Mouse (Mus musculus): Measurements from ENCODE around the gene Bscl2. TPM values are rescaled to one million over a fixed set of nuclear protein-coding genes. Genes with fewer than 3 reads are reported as not detected.
"Not testable (repeated sequence)": the region's sequence is repeated elsewhere in the genome, so short reads cannot be mapped to it uniquely, and the experiment has no call there.

The Bscl2 gene
- total and polyA plus RNA-seq, 2 experiments from 2014 or later = 101 to 121 TPM

DNA sequence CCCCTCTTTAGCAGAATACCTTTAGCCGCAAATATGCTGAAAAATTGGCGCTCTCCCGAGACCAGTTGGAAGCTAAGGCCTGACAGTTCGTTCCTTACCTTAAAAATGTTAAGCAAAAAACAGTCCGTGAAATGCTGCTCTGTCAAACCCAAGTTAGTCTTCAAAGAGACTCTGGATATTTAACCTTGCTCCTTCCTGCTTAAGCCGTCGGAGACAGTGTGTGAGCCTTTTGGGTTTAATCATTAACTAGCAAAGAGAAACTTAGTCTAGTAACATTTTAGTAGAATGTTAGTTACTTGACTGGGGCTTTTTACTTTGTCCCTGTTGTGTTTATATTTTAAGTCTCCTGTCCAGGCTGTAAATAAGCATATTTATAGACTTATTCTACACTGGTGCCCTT is 16.1 kb upstream of the Bscl2 start:
- Histone ChIP-seq H3K4me2 (ENCODE audit: low read depth, low read length, poor library complexity, severe bottlenecking) (peak overlapping the region; percentile 89), H3K9me3 (ENCODE audit: low read length) (no peaks in the 10 kb centered on the region), H3K36me3 (ENCODE audit: insufficient read depth, low read length) (peaks cover 26% of the 10 kb centered on the region), H3K4me3 (ENCODE audit: low read depth, low read length) (peak overlapping the region; percentile 97), H3K4me1 (ENCODE audit: insufficient read depth, low read length) (peaks cover 16% of the 10 kb centered on the region), H3K27me3 (ENCODE audit: insufficient read depth, low read length) (no peaks in the 10 kb centered on the region), H3K9ac (replicated peaks; ENCODE audit: low read length, poor library complexity, severe bottlenecking) (peak overlapping the region; percentile 98), H3K27ac (ENCODE audit: low read depth, low read length) (no peak overlapping the region)
- WGBS = 1% methylated on average over 7 of the region's 7 CpGs
- DNase-seq (ENCODE audit: low spot score) (no peak), ATAC-seq (ENCODE audit: low FRiP score) (no peak)
- no peak for TF ChIP-seq CTCF (IDR thresholded peaks at IDR 0.05)

DNA sequence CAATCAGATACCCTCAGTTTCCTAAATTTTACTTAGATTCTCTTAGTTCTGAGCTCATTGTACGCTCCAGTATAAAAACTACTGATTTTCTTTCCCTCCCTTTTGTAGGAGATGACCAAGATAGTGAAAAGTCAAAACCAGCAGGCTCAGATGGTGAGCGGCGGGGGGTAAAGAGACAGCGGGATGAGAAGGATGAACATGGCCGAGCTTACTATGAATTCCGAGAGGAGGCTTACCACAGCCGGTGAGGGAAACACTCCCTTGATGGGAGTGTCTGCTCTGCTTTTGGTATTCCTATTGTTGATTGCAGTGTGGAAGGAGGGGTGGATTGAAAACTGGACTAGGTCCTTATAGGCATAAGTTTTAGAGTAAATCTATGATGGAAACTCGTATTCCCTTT is 14.6 kb upstream of the Bscl2 start:
- Histone ChIP-seq H3K36me3 (ENCODE audit: insufficient read depth, low read length) (peaks cover 38% of the 10 kb centered on the region), H3K27ac (ENCODE audit: low read depth, low read length) (no peak overlapping the region), H3K4me2 (ENCODE audit: low read depth, low read length, poor library complexity, severe bottlenecking) (peak overlapping the region; percentile 89), H3K4me1 (ENCODE audit: insufficient read depth, low read length) (peaks cover 11% of the 10 kb centered on the region), H3K9ac (replicated peaks; ENCODE audit: low read length, poor library complexity, severe bottlenecking) (no peak overlapping the region), H3K27me3 (ENCODE audit: insufficient read depth, low read length) (no peaks in the 10 kb centered on the region), H3K9me3 (ENCODE audit: low read length) (no peaks in the 10 kb centered on the region), H3K4me3 (ENCODE audit: low read depth, low read length) (peak overlapping the region; percentile 97; the same call in 1 of the 2 replicates)
- 55% methylated on average over 8 of the region's 8 CpGs for WGBS
- ATAC-seq (ENCODE audit: low FRiP score) = no peak
- no peak for TF ChIP-seq CTCF (IDR thresholded peaks at IDR 0.05)
- no peak for DNase-seq (ENCODE audit: low spot score)

DNA sequence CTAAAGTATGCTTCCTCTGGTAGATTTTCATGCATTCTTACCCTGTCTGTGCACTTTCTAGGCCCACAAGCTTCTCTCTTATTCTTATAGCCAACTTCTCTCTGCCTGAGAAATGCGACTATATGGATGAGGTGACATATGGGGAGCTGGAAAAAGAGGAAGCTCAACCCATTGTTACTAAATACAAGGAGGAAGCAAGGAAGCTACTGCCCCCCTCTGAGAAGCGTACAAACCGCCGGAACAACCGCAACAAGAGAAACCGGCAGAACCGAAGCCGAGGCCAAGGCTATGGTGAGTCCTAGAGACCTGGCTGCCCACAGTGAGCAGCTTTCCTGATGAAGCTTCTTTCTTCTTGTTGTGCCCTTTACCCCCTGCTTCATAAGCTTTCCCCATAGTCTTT is 7.6 kb upstream of the Bscl2 start, which contains the start of gene AC129217.1:
Gene AC129217.1 (plus strand): TSS at position 114 of the 400 bp plus-strand sequence.
- WGBS = 89% methylated on average over 8 of the region's 8 CpGs

DNA sequence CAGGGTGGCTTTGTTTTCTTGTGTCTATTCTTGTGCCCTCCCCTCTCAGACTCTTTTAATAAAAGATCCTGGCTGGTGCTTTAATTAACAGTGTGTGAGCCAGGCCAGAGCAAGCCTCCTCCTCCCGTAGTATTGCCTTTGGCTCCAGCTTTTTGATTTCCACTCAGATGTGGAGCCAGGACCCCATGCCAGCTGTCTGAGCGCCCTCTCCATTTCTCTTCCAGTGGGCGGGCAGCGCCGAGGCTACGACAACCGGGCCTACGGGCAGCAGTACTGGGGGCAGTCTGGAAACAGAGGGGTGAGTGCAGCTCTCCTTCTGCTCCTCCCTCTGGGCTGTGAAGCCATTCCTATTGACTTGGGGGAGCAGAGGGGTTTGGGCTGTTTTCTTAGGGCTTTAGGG is 6.6 kb upstream of the Bscl2 start:
- ATAC-seq (ENCODE audit: low FRiP score) = no peak
- Histone ChIP-seq H3K4me3 (ENCODE audit: low read depth, low read length) (no peak overlapping the region), H3K27me3 (ENCODE audit: insufficient read depth, low read length) (no peaks in the 10 kb centered on the region), H3K4me2 (ENCODE audit: low read depth, low read length, poor library complexity, severe bottlenecking) (no peak overlapping the region), H3K9ac (replicated peaks; ENCODE audit: low read length, poor library complexity, severe bottlenecking) (no peak overlapping the region), H3K9me3 (ENCODE audit: low read length) (no peaks in the 10 kb centered on the region), H3K4me1 (ENCODE audit: insufficient read depth, low read length) (no peaks in the 10 kb centered on the region), H3K27ac (ENCODE audit: low read depth, low read length) (no peak overlapping the region), H3K36me3 (ENCODE audit: insufficient read depth, low read length) (peaks cover 72% of the 10 kb centered on the region)
- 82% methylated on average over 8 of the region's 8 CpGs for WGBS
- no peak for TF ChIP-seq CTCF (IDR thresholded peaks at IDR 0.05)
- peak; percentile 9 for DNase-seq (ENCODE audit: low spot score)

More for the DNA sequence above, 7.6 kb upstream of the Bscl2 start, which contains the start of gene AC129217.1:
- Histone ChIP-seq H3K9ac (replicated peaks; ENCODE audit: low read length, poor library complexity, severe bottlenecking) (no peak within 1 kb of the TSS), H3K4me1 (ENCODE audit: insufficient read depth, low read length) (no peaks in the 10 kb centered on the region), H3K27ac (ENCODE audit: low read depth, low read length) (no peak within 1 kb of the TSS), H3K27me3 (ENCODE audit: insufficient read depth, low read length) (no peaks in the 10 kb centered on the region), H3K4me3 (ENCODE audit: low read depth, low read length) (no peak within 1 kb of the TSS), H3K36me3 (ENCODE audit: insufficient read depth, low read length) (peaks cover 80% of the 10 kb centered on the region), H3K4me2 (ENCODE audit: low read depth, low read length, poor library complexity, severe bottlenecking) (no peak within 1 kb of the TSS), H3K9me3 (ENCODE audit: low read length) (no peaks in the 10 kb centered on the region)
- TF ChIP-seq CTCF (IDR thresholded peaks at IDR 0.05) = no peak
- ATAC-seq (ENCODE audit: low FRiP score) (no peak), DNase-seq (ENCODE audit: low spot score) (no peak)

DNA sequence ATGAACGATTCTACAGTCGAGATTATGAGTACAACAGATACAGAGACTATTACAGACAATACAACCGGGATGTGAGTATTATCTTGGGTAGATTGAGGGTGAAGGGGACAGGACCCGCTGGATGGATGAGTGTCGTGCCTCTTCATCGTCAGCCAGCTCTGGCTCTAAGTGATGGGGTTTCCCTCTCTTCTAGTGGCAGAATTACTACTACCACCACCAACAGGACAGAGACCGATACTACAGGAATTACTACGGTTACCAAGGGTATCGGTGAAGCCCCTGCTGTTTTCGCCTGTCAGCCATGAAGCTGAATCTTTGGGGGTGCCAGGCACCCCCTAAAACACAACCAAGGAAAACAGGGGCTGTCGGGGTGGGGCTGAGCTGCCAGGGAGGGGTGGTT is 6.0 kb upstream of the Bscl2 start:
- Histone ChIP-seq H3K27me3 (ENCODE audit: insufficient read depth, low read length) (no peaks in the 10 kb centered on the region), H3K4me3 (ENCODE audit: low read depth, low read length) (no peak overlapping the region), H3K4me2 (ENCODE audit: low read depth, low read length, poor library complexity, severe bottlenecking) (no peak overlapping the region), H3K27ac (ENCODE audit: low read depth, low read length) (no peak overlapping the region), H3K9ac (replicated peaks; ENCODE audit: low read length, poor library complexity, severe bottlenecking) (no peak overlapping the region), H3K4me1 (ENCODE audit: insufficient read depth, low read length) (no peaks in the 10 kb centered on the region), H3K36me3 (ENCODE audit: insufficient read depth, low read length) (peaks cover 67% of the 10 kb centered on the region), H3K9me3 (ENCODE audit: low read length) (no peaks in the 10 kb centered on the region)
- WGBS = 75% methylated on average over 11 of the region's 11 CpGs
- ATAC-seq (ENCODE audit: low FRiP score) (peak; percentile 42; the same call in 1 of the 2 replicates), DNase-seq (ENCODE audit: low spot score) (peak; percentile 47)
- TF ChIP-seq CTCF (IDR thresholded peaks at IDR 0.05) = peak; percentile 41

DNA sequence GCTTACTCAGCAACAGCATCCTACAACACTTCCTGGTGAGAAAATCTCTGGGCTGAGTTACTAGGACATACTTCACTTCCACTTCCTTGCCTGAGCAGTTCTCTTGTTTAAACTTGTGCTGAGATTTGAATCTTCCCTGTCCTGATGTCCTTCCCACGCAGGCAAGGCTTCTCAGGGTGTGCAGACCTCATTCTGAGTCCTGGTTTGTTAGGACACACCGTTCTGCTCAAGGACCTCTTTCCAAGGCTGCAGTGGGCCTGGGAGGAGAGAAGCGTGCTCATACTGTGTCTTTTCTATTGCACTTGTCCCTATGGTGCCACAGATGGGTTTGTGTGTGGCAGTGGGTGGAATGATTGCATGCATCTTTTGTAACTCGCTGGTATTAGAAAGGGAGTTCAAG is 4.3 kb upstream of the Bscl2 start:
- Histone ChIP-seq H3K4me2 (ENCODE audit: low read depth, low read length, poor library complexity, severe bottlenecking) (no peak overlapping the region), H3K27me3 (ENCODE audit: insufficient read depth, low read length) (no peaks in the 10 kb centered on the region), H3K36me3 (ENCODE audit: insufficient read depth, low read length) (peaks cover 52% of the 10 kb centered on the region), H3K9ac (replicated peaks; ENCODE audit: low read length, poor library complexity, severe bottlenecking) (no peak overlapping the region), H3K4me1 (ENCODE audit: insufficient read depth, low read length) (no peaks in the 10 kb centered on the region), H3K4me3 (ENCODE audit: low read depth, low read length) (no peak overlapping the region), H3K9me3 (ENCODE audit: low read length) (no peaks in the 10 kb centered on the region), H3K27ac (ENCODE audit: low read depth, low read length) (no peak overlapping the region)
- DNase-seq (ENCODE audit: low spot score) = no peak
- TF ChIP-seq CTCF (IDR thresholded peaks at IDR 0.05) = no peak
- WGBS = 92% methylated on average over 4 of the region's 4 CpGs
- ATAC-seq (ENCODE audit: low FRiP score) = no peak

DNA sequence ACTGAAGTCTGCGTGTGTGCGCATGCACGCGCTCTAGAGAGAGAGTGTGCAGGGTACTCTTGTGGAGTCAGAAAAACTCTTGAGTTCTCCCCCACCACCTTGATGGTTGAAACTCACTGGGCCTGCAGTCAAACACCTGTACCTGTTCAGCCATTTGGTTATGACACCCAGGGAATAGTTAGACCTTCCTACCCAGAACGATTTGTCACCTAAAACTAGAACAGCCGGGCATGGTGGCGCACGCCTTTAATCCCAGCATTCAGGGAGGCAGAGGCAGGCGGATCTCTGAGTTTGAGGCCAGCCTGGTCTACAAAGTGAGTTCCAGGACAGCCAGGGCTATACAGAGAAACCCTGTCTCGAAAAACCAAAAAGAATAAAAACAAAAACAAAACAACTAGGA is 940 bp upstream of the Bscl2 start:
- H3K4me1 ChIP-seq (ENCODE audit: insufficient read depth, low read length); H3K9ac ChIP-seq (replicated peaks; ENCODE audit: low read length, poor library complexity, severe bottlenecking); DNase-seq (ENCODE audit: low spot score); H3K27me3 ChIP-seq (ENCODE audit: insufficient read depth, low read length); H3K4me3 ChIP-seq (ENCODE audit: low read depth, low read length); ATAC-seq (ENCODE audit: low FRiP score); H3K9me3 ChIP-seq (ENCODE audit: low read length): not testable (repeated sequence)
- WGBS = 96% methylated on average over 10 of the region's 10 CpGs
- H3K36me3 ChIP-seq (ENCODE audit: insufficient read depth, low read length) = peaks cover 21% of the 10 kb centered on the region
- peak overlapping the region; percentile 96 for H3K27ac ChIP-seq (ENCODE audit: low read depth, low read length)
- H3K4me2 ChIP-seq (ENCODE audit: low read depth, low read length, poor library complexity, severe bottlenecking) = peak overlapping the region; percentile 85; the same call in 1 of the 2 replicates
